Mouse (Mus musculus): ENCODE results near the gene Ranbp3l. TPM values are rescaled to one million over a fixed set of nuclear protein-coding genes. Genes with fewer than 3 reads are reported as not detected.
"Not testable (repeated sequence)": the region's sequence is repeated elsewhere in the genome, so short reads cannot be mapped to it uniquely, and the experiment has no call there.

The Ranbp3l gene
- total RNA-seq (2021) = 1 to 10 TPM; 5.5 to 7.4 TPM
- long read RNA-seq, experiment 1 = 0 reads
- long read RNA-seq, experiment 2 = 0 reads

- peak; percentile 19 to 41 for DNase-seq (ENCODE audit: low spot score in 2 of 2)
These were observed at the start of gene Ranbp3l for GRCm38 (mm10) chr15:8967573-8968228. Gene Ranbp3l, plus strand, starts transcription at chr15:8967949.

GRCm38 (mm10) chr15:8930061-8930460 lies 37.7 kb upstream of the Ranbp3l start:
- DNase-seq (ENCODE audit: low spot score in 2 of 2) = no peak

- no peak for DNase-seq (ENCODE audit: low spot score in 2 of 2)
These were observed 30.8 kb upstream of the Ranbp3l start for GRCm38 (mm10) chr15:8936911-8937310.

- no peak for DNase-seq (ENCODE audit: low spot score in 2 of 2)
These were observed 26.9 kb upstream of the Ranbp3l start for GRCm38 (mm10) chr15:8940861-8941260.

GRCm38 (mm10) chr15:8950856-8951255 lies 16.9 kb upstream of the Ranbp3l start:
- no peak for DNase-seq (ENCODE audit: low spot score in 2 of 2)

- DNase-seq (ENCODE audit: low spot score in 2 of 2) = no peak
These were observed 4.4 kb upstream of the Ranbp3l start for GRCm38 (mm10) chr15:8963323-8963722.

- DNase-seq (ENCODE audit: low spot score in 2 of 2) = no peak
These were observed 463 bp downstream of the Ranbp3l start for GRCm38 (mm10) chr15:8968229-8968595.

GRCm38 (mm10) chr15:8969061-8969635 lies 1.4 kb downstream of the Ranbp3l start:
- DNase-seq (ENCODE audit: low spot score in 2 of 2) = no peak

- no peak for DNase-seq (ENCODE audit: low spot score in 2 of 2)
These were observed 23.5 kb downstream of the Ranbp3l start for GRCm38 (mm10) chr15:8991211-8991610.

GRCm38 (mm10) chr15:8991859-8992838 lies 24.4 kb downstream of the Ranbp3l start:
- no peak for DNase-seq (ENCODE audit: low spot score in 2 of 2)

- DNase-seq (ENCODE audit: low spot score in 2 of 2) = no peak
These were observed 27.0 kb downstream of the Ranbp3l start for GRCm38 (mm10) chr15:8994608-8995277.

- no peak for DNase-seq (ENCODE audit: low spot score in 2 of 2)
These were observed 27.7 kb downstream of the Ranbp3l start for GRCm38 (mm10) chr15:8995490-8995889.

- no peak for DNase-seq (ENCODE audit: low spot score in 2 of 2)
These were observed 35.0 kb downstream of the Ranbp3l start for GRCm38 (mm10) chr15:9002762-9003161.

GRCm38 (mm10) chr15:9009196-9009595 lies 41.4 kb downstream of the Ranbp3l start:
- no peak for DNase-seq (ENCODE audit: low spot score in 2 of 2)

GRCm38 (mm10) chr15:9014541-9014940 lies 46.8 kb downstream of the Ranbp3l start:
- DNase-seq (ENCODE audit: low spot score in 2 of 2) = no peak

- DNase-seq (ENCODE audit: low spot score in 2 of 2) = not testable (repeated sequence)
These were observed 47.7 kb downstream of the Ranbp3l start for GRCm38 (mm10) chr15:9015496-9015895.

GRCm38 (mm10) chr15:9055704-9056103 lies 88.0 kb downstream of the Ranbp3l start:
- DNase-seq (ENCODE audit: low spot score in 2 of 2) = no peak

- DNase-seq (ENCODE audit: low spot score in 2 of 2) = no peak
These were observed 92.1 kb downstream of the Ranbp3l start for GRCm38 (mm10) chr15:9059856-9060255.

- peak; percentile 32 to 78 for DNase-seq (ENCODE audit: low spot score in 2 of 2)
These were observed 93.6 kb downstream of the Ranbp3l start for GRCm38 (mm10) chr15:9061150-9061882.

GRCm38 (mm10) chr15:9068881-9069280 lies 101.1 kb downstream of the Ranbp3l start:
- no peak for DNase-seq (ENCODE audit: low spot score in 2 of 2)

Data from layer of hippocampus, postnatal 14 days (tissue).